Mouse (Mus musculus) MEL (cell line): ENCODE data around the gene Rbm12.

Experiments
- EP300 ChIP-seq, 2 experiments: IDR thresholded peaks; 2 replicates each; pipeline ENCODE4 v1.6.1; 2011; ENCODE audit warnings: improper control_type of control experiment in 2 of 2, low read length in 2 of 2, low read depth in 1 of 2, mild to moderate bottlenecking in 1 of 2
- MAFK ChIP-seq: IDR thresholded peaks from 2 replicates; pipeline ENCODE4 v1.6.1; 2011; ENCODE audit warnings: low read depth, mild to moderate bottlenecking, low read length, improper control_type of control experiment, borderline replicate concordance
- SMC3 ChIP-seq: IDR thresholded peaks from 2 replicates; pipeline ENCODE4 v1.6.1; 2011; ENCODE audit warnings: low read depth, low read length, improper control_type of control experiment

DNA sequence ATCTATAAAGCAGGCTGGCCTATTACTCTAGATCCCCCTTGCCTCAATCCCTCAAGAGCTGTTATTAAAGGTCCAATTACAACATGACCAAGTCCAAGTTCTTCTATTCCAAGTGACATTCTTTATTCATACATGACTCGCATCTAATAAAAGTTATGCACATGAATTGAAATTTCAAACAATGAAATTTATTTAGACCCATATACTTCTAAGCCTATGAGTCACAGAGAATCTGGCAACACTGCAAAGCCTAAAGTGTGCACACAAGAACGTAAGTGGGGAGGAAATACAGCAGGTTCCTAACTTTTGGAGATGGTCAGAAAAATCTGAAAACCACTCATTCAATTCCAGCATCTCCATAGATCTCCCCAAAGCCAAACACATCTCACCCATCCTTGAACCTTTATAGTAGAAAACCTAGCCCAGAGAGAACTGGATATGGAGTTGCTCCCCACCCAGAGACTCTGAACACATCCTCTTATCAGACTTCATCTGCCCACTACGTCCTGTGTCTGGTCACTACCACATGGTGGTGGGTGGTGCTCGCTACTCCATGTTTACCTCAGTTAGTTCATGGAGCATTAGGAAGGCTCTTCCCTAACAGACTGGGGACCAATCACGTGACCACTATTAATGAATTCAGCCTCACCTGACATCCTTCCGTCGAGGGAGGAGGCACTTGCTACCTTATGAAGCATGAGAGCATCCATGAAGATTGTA is 24.2 kb downstream of the Rbm12 start:
- TF ChIP-seq EP300 (IDR thresholded peaks at IDR 0.05; ENCODE audit: low read depth in 1 of 2, low read length in 2 of 2) (no peak), SMC3 (no peak), MAFK (no peak)
